Mouse (Mus musculus) hematopoietic multipotent progenitor cell, adult 10-12 weeks (in vitro differentiated cells): ENCODE results near the gene Gm4133. TPM values are rescaled to one million over a fixed set of nuclear protein-coding genes. Genes with fewer than 3 reads are reported as not detected.

Source experiments
- polyA plus RNA-seq: library from polyadenylated mRNA; stranded (reverse); fragments of >175 nt; gene quantifications from 2 replicates; pipeline ENCODE4 v1.2.3, GENCODE M21; 2012; ENCODE audit warnings: low replicate concordance

Gm4133 gene
- polyA plus RNA-seq = not detected in 2 replicates

DNA sequence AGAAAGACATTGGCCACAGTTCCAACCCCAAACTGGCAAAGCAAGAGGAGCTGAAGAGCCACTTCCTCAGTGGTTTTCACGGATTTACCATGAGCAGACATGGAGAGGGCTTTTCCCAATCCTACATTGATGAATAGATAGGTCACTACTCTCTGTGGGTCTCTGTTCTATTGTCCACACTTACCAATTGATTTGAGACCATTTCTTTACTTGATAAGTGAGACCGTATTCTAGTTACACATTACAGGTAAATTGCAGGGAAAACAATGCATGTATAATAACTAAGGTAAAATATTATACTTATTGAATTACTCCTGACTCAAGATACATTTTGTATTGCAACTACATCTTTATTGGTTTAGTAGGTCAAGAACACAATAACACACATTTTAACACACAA lies at the start of gene Gm4133:
TSS of gene Gm4133 (minus strand) at position 101 of the 400 bp plus-strand sequence.

DNA sequence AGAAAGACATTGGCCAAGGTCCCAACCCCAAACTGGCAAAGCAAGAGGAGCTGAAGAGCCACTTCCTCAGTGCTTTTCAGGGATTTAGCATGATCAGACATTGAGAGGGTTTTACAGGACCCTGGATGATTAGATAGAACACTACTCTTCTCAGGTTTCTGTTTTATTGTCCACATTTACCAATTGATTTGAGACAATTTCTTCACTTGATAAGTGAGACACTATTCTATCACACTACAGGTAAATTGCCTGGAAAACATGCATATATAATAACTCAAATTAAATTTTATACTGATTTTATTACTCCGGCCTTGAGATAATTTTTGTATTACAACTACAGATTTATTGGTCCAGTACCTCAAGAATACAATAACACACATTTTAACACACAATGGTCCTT lies 41.4 kb upstream of the Gm4133 start, which contains the start of gene Gm5728:
TSS of gene Gm5728 (minus strand) at position 101 of the 400 bp plus-strand sequence.

Other genes starting within 250 kb of the Gm4133 start
- gene Vmn1r91, start 234.4 kb downstream of the Gm4133 start, polyA plus RNA-seq = not detected in 2 replicates
- not detected in 2 replicates for gene Gm16442, start 211.5 kb downstream of the Gm4133 start, polyA plus RNA-seq
- gene Vmn1r93, start 195.0 kb downstream of the Gm4133 start, polyA plus RNA-seq = not detected in 2 replicates
- gene Vmn1r94, start 165.7 kb downstream of the Gm4133 start, polyA plus RNA-seq = not detected in 2 replicates
- gene Vmn1r95, start 140.4 kb downstream of the Gm4133 start, polyA plus RNA-seq = not detected in 2 replicates
- not detected in 2 replicates for gene Gm6164, start 128.5 kb downstream of the Gm4133 start, polyA plus RNA-seq
- not detected in 2 replicates for gene Gm4498, start 100.2 kb downstream of the Gm4133 start, polyA plus RNA-seq
- not detected in 2 replicates for gene Gm5890, start 71.2 kb downstream of the Gm4133 start, polyA plus RNA-seq
- gene Gm5728, start 41.3 kb upstream of the Gm4133 start, polyA plus RNA-seq = not detected in 2 replicates
- gene Vmn1r100, start 83.9 kb upstream of the Gm4133 start, polyA plus RNA-seq = not detected in 2 replicates
- gene Vmn1r101, start 108.5 kb upstream of the Gm4133 start, polyA plus RNA-seq = not detected in 2 replicates
- not detected in 2 replicates for gene Gm10670, start 140.9 kb upstream of the Gm4133 start, polyA plus RNA-seq
- not detected in 2 replicates for gene Vmn1r103, start 176.5 kb upstream of the Gm4133 start, polyA plus RNA-seq
- not detected in 2 replicates for gene Vmn1r104, start 199.8 kb upstream of the Gm4133 start, polyA plus RNA-seq
- gene Gm5726, start 211.7 kb upstream of the Gm4133 start, polyA plus RNA-seq = not detected in 2 replicates
- not detected in 2 replicates for gene Gm4141, start 242.2 kb upstream of the Gm4133 start, polyA plus RNA-seq